Mouse (Mus musculus) ZHBTc4 (cell line): ENCODE data around the gene Gne.
A peak's percentile ranks its signal among the peaks of the same experiment; 100 is the strongest.
"Not testable (repeated sequence)": the region's sequence is repeated elsewhere in the genome, so short reads cannot be mapped to it uniquely, and the experiment has no call there.

Experiments
- DNase-seq: peaks from one replicate; pipeline ENCODE4 v3.0.0-alpha.2; 2011; ENCODE audit warnings: low read depth, low spot score

Gene Gne

GRCm38 (mm10) chr4:44072873-44073441 is 11.0 kb downstream of the Gne start:
- no peak for DNase-seq

GRCm38 (mm10) chr4:44072146-44072872 is 11.7 kb downstream of the Gne start:
- DNase-seq = peak; percentile 93

GRCm38 (mm10) chr4:44071741-44072145 is 12.2 kb downstream of the Gne start:
- DNase-seq = no peak

- no peak for DNase-seq
Observed at GRCm38 (mm10) chr4:44070641-44071040, 13.3 kb downstream of the Gne start.

- DNase-seq = no peak
Observed at GRCm38 (mm10) chr4:44069411-44069810, 14.6 kb downstream of the Gne start.

GRCm38 (mm10) chr4:44068736-44069135 is 15.2 kb downstream of the Gne start:
- peak; percentile 24 for DNase-seq

- DNase-seq = no peak
Observed at GRCm38 (mm10) chr4:44066891-44067290, 17.1 kb downstream of the Gne start.

- peak; percentile 92 for DNase-seq
Observed at GRCm38 (mm10) chr4:44065355-44066025, 18.5 kb downstream of the Gne start.

GRCm38 (mm10) chr4:44062816-44063215 is 21.2 kb downstream of the Gne start:
- peak; percentile 70 for DNase-seq

GRCm38 (mm10) chr4:44062062-44062461 is 21.9 kb downstream of the Gne start:
- DNase-seq = peak; percentile 60

- no peak for DNase-seq
Observed at GRCm38 (mm10) chr4:44059674-44060073, 24.3 kb downstream of the Gne start.

GRCm38 (mm10) chr4:44049812-44050211 is 34.2 kb downstream of the Gne start:
- peak; percentile 92 for DNase-seq

- no peak for DNase-seq
Observed at GRCm38 (mm10) chr4:44046066-44046465, 37.9 kb downstream of the Gne start.

- DNase-seq = no peak
Observed at GRCm38 (mm10) chr4:44044685-44045356, 39.2 kb downstream of the Gne start.

GRCm38 (mm10) chr4:44043182-44043581 is 40.8 kb downstream of the Gne start:
- not testable (repeated sequence) for DNase-seq

- DNase-seq = no peak
Observed at GRCm38 (mm10) chr4:44042429-44042828, 41.5 kb downstream of the Gne start.

GRCm38 (mm10) chr4:44040802-44041201 is 43.2 kb downstream of the Gne start:
- DNase-seq = no peak

GRCm38 (mm10) chr4:44036455-44036854 is 47.5 kb downstream of the Gne start:
- DNase-seq = no peak

GRCm38 (mm10) chr4:44031521-44031920 is 52.5 kb downstream of the Gne start:
- DNase-seq = no peak

- no peak for DNase-seq
Observed at GRCm38 (mm10) chr4:44029661-44030066, 54.3 kb downstream of the Gne start.

GRCm38 (mm10) chr4:44028303-44029135 is 55.5 kb downstream of the Gne start:
- peak; percentile 64 for DNase-seq
